Mouse (Mus musculus) forebrain, embryonic 10.5 days (tissue): ENCODE results near the gene 2610002M06Rik. TPM values are rescaled to one million over a fixed set of nuclear protein-coding genes. Genes with fewer than 3 reads are reported as not detected.

Source experiments
- polyA plus RNA-seq: library from polyadenylated mRNA; unstranded; fragments of >200 nt; fragmentation: Nextera tagmentation; extraction: Ambion mirVana; gene quantifications from 2 replicates; pipeline ENCODE4 v1.2.1, GENCODE M21; 2016

2610002M06Rik gene
- polyA plus RNA-seq, 1 experiment from 2014 or later, result 7.8 TPM

Other genes with a start within 250 kb of the 2610002M06Rik start
- gene Tbx22, start 148.4 kb downstream of the 2610002M06Rik start, polyA plus RNA-seq, result 0.94 and 1.0 TPM in 2 replicates
- 0.33 TPM in 1 of 2 replicates, not detected in the other for gene Tent5d, start 23.7 kb downstream of the 2610002M06Rik start, polyA plus RNA-seq
- gene Gm732, start 132.1 kb upstream of the 2610002M06Rik start, polyA plus RNA-seq, result not detected in 2 replicates